Mouse (Mus musculus) heart, embryonic 12.5 days (tissue): ENCODE results near the gene Blcap. TPM values are rescaled to one million over a fixed set of nuclear protein-coding genes. Genes with fewer than 3 reads are reported as not detected.

ENCODE experiments used
- ATAC-seq: fragments of 200-750 bp; cut with Nextera tagmentation; 2 replicates; pipeline ENCODE4 v1.8.0; 2017; ENCODE audit warnings: moderate TSS enrichment, moderate library complexity; ENCODE audit not compliant: insufficient number of reproducible peaks, low FRiP score
- H3K27ac ChIP-seq: fragments of 300-500 bp; sonication (generic); 2 replicates; pipeline ENCODE4 v1.5.1; 2016; ENCODE audit warnings: mild to moderate bottlenecking, moderate library complexity; ENCODE audit not compliant: poor library complexity, severe bottlenecking
- H3K27me3 ChIP-seq: fragments of 300-500 bp; sonication (generic); replicated peaks from 2 replicates; pipeline ENCODE4 v1.6.1; 2016; ENCODE audit warnings: mild to moderate bottlenecking, moderate library complexity
- H3K36me3 ChIP-seq: fragments of 300-500 bp; sonication (generic); 2 replicates; pipeline ENCODE4 v1.6.1; 2016; ENCODE audit warnings: mild to moderate bottlenecking, moderate library complexity
- H3K4me1 ChIP-seq: fragments of 300-500 bp; sonication (generic); replicated peaks from 2 replicates; pipeline ENCODE4 v1.6.1; 2016; ENCODE audit warnings: mild to moderate bottlenecking
- H3K4me2 ChIP-seq: fragments of 300-500 bp; sonication (generic); 2 replicates; pipeline ENCODE4 v1.6.1; 2016; ENCODE audit warnings: mild to moderate bottlenecking, moderate library complexity
- H3K4me3 ChIP-seq: fragments of 300-500 bp; sonication (generic); 2 replicates; pipeline ENCODE4 v1.5.1; 2016; ENCODE audit warnings: mild to moderate bottlenecking
- H3K9ac ChIP-seq: fragments of 300-500 bp; sonication (generic); 2 replicates; pipeline ENCODE4 v1.6.1; 2016; ENCODE audit warnings: mild to moderate bottlenecking, moderate library complexity
- H3K9me3 ChIP-seq: fragments of 300-500 bp; sonication (generic); replicated peaks from 2 replicates; pipeline ENCODE4 v1.6.1; 2016; ENCODE audit warnings: mild to moderate bottlenecking, moderate library complexity
- WGBS: fragments of 180-500 bp; shearing (Covaris S2); methylation state at CpG from one replicate; pipeline ENCODE4 v1.1.7; 2016; 5-methylcytosine and 5-hydroxymethylcytosine counted together
- microRNA-seq: library from miRNA; unstranded; fragments of <30 nt; microRNA quantifications from one replicate; pipeline ENCODE4, GENCODE M21; 2017
- polyA plus RNA-seq: library from polyadenylated mRNA; unstranded; fragments of >200 nt; fragmentation: Nextera tagmentation; extraction: Ambion mirVana; gene quantifications from 2 replicates; pipeline ENCODE4 v1.2.1, GENCODE M21; 2016

The Blcap gene
- polyA plus RNA-seq, 1 experiment from 2014 or later = 37.0 TPM

DNA sequence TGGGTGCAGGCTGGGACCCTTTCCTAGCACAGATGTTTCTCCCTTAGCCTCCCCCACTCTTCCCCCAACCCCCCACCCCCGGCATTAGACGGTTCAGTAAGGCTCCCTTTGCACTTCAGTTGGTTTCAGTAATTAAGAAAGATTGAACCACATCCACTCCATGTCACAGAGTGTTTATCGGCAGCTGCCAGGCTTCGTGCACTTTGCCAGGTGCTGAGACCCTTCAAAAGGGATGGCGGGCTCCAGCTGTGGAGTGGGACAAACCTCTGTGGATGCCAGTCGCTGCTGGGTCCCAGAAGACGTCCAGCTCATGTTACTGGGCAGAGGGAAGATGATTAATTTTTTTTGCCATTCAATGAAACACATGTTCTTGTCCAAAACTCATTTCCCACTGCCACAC, 52.6 kb downstream of the Blcap start:
- no peak overlapping the region for H3K27ac ChIP-seq
- no peak for ATAC-seq

DNA sequence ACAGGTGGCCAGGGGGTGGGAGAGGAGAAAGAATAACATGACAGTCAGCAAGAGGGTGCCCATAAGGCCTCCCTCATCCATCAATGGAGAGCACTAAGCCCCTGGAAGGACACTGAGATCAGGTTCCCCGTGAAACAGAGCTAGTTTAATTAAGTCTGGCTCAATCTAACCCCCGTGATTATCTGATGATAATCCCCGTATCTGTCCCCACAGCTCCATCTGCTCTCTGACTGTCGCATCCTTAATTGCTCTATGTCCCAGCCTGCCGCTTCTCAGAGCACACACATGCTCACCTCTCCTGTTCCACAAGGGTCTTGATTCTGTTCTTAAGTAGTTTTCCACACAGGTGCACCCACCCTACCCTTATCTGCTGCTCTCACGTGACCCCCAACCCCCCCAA, 53.5 kb downstream of the Blcap start:
- ATAC-seq = no peak
- no peaks in the 10 kb centered on the region for H3K36me3 ChIP-seq
- no peak overlapping the region for H3K27ac ChIP-seq
- 47% methylated on average over 6 of the region's 6 CpGs for WGBS
- no peak overlapping the region for H3K4me3 ChIP-seq
- H3K4me1 ChIP-seq = peaks cover 15% of the 10 kb centered on the region
- no peaks in the 10 kb centered on the region for H3K9me3 ChIP-seq
- H3K9ac ChIP-seq = no peak overlapping the region
- H3K4me2 ChIP-seq = no peak overlapping the region
- H3K27me3 ChIP-seq = no peaks in the 10 kb centered on the region

More for the DNA sequence above, 52.6 kb downstream of the Blcap start:
- Histone ChIP-seq H3K9me3 (no peaks in the 10 kb centered on the region), H3K4me3 (no peak overlapping the region), H3K9ac (no peak overlapping the region), H3K4me2 (no peak overlapping the region), H3K27me3 (no peaks in the 10 kb centered on the region), H3K4me1 (peaks cover 15% of the 10 kb centered on the region), H3K36me3 (no peaks in the 10 kb centered on the region)
- 63% methylated on average over 7 of the region's 7 CpGs for WGBS

- H3K27me3 ChIP-seq = 0 out of 2 replicates have a peak, but pooled peaks cover 14% of the 10 kb centered on the region
- no peak overlapping the region for H3K9ac ChIP-seq
- H3K4me2 ChIP-seq = no peak overlapping the region
- H3K27ac ChIP-seq = no peak overlapping the region
- peaks cover 15% of the 10 kb centered on the region for H3K4me1 ChIP-seq
- H3K9me3 ChIP-seq = no peaks in the 10 kb centered on the region
- no peak overlapping the region for H3K4me3 ChIP-seq
- H3K36me3 ChIP-seq = no peaks in the 10 kb centered on the region
- ATAC-seq = no peak
- WGBS = 10% methylated on average over 4 of the region's 4 CpGs
Observed at GRCm38 (mm10) chr2:157514353-157514752, 56.7 kb downstream of the Blcap start.

DNA sequence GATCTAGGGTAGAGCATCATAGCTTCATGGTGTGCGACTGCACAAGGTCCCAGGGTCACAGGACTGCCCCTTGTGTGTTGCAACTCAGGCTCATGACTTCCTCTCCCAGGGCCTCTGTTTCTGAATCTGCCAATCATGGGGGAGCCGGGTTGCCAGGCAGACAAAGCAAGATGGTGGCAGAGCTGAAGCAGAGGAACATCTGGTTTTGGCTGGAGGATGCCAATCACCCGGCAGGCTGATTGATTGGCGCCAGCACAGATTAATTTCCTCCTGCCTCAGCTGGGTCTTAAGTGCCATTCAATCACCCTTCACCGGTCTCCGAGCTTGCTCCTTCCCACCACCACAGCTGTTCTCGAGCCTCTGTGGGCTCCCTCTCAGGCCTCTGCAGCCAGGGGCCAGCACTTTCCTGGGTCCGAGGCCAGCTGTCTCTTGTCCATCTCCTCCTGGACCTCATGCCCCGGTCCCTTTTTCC, 57.3 kb downstream of the Blcap start:
- H3K27ac ChIP-seq = no peak overlapping the region
- no peak overlapping the region for H3K9ac ChIP-seq
- peaks cover 15% of the 10 kb centered on the region for H3K4me1 ChIP-seq
- 35% methylated on average over 9 of the region's 9 CpGs for WGBS
- no peak overlapping the region for H3K4me3 ChIP-seq
- H3K36me3 ChIP-seq = no peaks in the 10 kb centered on the region
- 0 out of 2 replicates have a peak, but pooled peaks cover 14% of the 10 kb centered on the region for H3K27me3 ChIP-seq
- no peak overlapping the region for H3K4me2 ChIP-seq
- H3K9me3 ChIP-seq = no peaks in the 10 kb centered on the region
- no peak for ATAC-seq

GRCm38 (mm10) chr2:157512859-157513258, 58.2 kb downstream of the Blcap start:
- no peak for ATAC-seq
- Histone ChIP-seq H3K27me3 (peaks cover 17% of the 10 kb centered on the region), H3K36me3 (no peaks in the 10 kb centered on the region), H3K9ac (no peak overlapping the region), H3K4me1 (peaks cover 15% of the 10 kb centered on the region), H3K4me2 (no peak overlapping the region), H3K4me3 (no peak overlapping the region), H3K27ac (no peak overlapping the region), H3K9me3 (no peaks in the 10 kb centered on the region)
- 72% methylated on average over 9 of the region's 9 CpGs for WGBS

GRCm38 (mm10) chr2:157510031-157510430, 61.0 kb downstream of the Blcap start:
- WGBS = 80% methylated on average over 4 of the region's 4 CpGs
- no peak for ATAC-seq
- Histone ChIP-seq H3K27me3 (peaks cover 44% of the 10 kb centered on the region), H3K27ac (no peak overlapping the region), H3K36me3 (no peaks in the 10 kb centered on the region), H3K4me1 (peaks cover 22% of the 10 kb centered on the region), H3K4me2 (no peak overlapping the region), H3K9me3 (no peaks in the 10 kb centered on the region), H3K9ac (no peak overlapping the region), H3K4me3 (no peak overlapping the region)

DNA sequence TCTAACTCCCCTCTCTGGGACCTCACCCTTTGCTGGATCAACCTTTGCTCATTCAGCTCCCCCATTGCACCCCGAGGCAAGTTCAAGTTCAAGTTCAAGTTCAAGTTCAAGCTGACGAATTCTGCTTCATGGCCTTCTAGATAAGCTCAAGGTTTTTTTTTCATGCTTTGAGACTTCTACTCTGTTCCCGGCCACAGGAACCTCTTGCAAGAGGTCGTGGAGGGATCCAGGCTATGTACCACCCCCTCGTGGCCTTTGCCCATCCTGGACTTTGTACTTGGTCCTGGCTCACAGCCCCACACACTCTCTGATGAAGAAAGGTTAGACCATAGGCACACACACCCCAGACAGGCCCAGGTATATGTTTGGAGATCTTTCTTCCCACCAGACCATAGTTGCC, 61.9 kb downstream of the Blcap start:
- no peaks in the 10 kb centered on the region for H3K36me3 ChIP-seq
- ATAC-seq = no peak
- H3K4me2 ChIP-seq = no peak overlapping the region
- peaks cover 14% of the 10 kb centered on the region; the same call in 1 of the 2 replicates for H3K4me1 ChIP-seq
- no peaks in the 10 kb centered on the region for H3K9me3 ChIP-seq
- no peak overlapping the region for H3K9ac ChIP-seq
- H3K27ac ChIP-seq = no peak overlapping the region
- 61% methylated on average over 5 of the region's 5 CpGs for WGBS
- peaks cover 44% of the 10 kb centered on the region for H3K27me3 ChIP-seq
- H3K4me3 ChIP-seq = no peak overlapping the region

DNA sequence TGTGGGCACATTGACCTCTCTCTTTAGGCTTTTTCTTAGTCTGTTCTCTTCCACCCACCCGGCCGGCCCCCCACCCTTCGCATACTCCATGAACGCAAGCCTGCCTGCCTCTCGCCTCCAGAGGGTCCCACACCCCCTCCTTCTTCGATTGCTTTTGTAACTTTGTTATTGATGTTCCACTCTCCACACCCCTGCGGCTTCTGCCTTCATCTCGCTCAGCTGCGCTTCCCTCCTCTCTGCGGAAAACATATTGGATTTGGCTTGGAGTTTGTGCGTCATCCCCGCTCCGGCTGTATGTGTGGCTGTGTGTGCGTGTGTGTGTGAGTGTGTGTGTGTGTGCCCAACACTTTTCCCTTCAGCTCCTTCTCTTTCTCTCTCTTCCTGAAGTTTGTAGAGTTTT, 64.3 kb downstream of the Blcap start:
- Histone ChIP-seq H3K36me3 (no peaks in the 10 kb centered on the region), H3K4me3 (no peak overlapping the region; the same call in 1 of the 2 replicates), H3K27ac (no peak overlapping the region), H3K27me3 (peaks cover 43% of the 10 kb centered on the region), H3K9ac (no peak overlapping the region), H3K4me2 (peak overlapping the region; percentile 43), H3K9me3 (no peaks in the 10 kb centered on the region), H3K4me1 (peaks cover 7% of the 10 kb centered on the region; the same call in 1 of the 2 replicates)
- no peak for ATAC-seq
- WGBS = 27% methylated on average over 14 of the region's 14 CpGs

Small RNA genes lying within 50 kb of the gene (microRNA-seq; reads per million reads assigned to microRNA genes)
- gene Gm23134 = 1.2 reads per million

Other genes starting within 250 kb of the Blcap start
- gene Ghrh, start 223.8 kb downstream of the Blcap start, polyA plus RNA-seq = not detected in 2 replicates
- gene Manbal, start 203.7 kb downstream of the Blcap start, polyA plus RNA-seq = 53.5 and 56.4 TPM in 2 replicates
- 10.9 and 13.4 TPM in 2 replicates for gene Src, start 152.8 kb downstream of the Blcap start, polyA plus RNA-seq
- 169 and 173 TPM in 2 replicates for gene Nnat, start 11.2 kb downstream of the Blcap start, polyA plus RNA-seq
- 33.0 and 34.4 TPM in 2 replicates for gene Ctnnbl1, start 166.1 kb upstream of the Blcap start, polyA plus RNA-seq